Mouse (Mus musculus) embryo, embryonic 9.5 days (tissue): Measurements from ENCODE around the gene Paxx.
"Not testable (repeated sequence)": the region's sequence is repeated elsewhere in the genome, so short reads cannot be mapped to it uniquely, and the experiment has no call there.

ENCODE experiments used
- DNase-seq: peaks from one replicate; pipeline ENCODE4 v3.0.0-alpha.2; 2017; ENCODE audit errors: extremely low spot score

The Paxx gene

DNA sequence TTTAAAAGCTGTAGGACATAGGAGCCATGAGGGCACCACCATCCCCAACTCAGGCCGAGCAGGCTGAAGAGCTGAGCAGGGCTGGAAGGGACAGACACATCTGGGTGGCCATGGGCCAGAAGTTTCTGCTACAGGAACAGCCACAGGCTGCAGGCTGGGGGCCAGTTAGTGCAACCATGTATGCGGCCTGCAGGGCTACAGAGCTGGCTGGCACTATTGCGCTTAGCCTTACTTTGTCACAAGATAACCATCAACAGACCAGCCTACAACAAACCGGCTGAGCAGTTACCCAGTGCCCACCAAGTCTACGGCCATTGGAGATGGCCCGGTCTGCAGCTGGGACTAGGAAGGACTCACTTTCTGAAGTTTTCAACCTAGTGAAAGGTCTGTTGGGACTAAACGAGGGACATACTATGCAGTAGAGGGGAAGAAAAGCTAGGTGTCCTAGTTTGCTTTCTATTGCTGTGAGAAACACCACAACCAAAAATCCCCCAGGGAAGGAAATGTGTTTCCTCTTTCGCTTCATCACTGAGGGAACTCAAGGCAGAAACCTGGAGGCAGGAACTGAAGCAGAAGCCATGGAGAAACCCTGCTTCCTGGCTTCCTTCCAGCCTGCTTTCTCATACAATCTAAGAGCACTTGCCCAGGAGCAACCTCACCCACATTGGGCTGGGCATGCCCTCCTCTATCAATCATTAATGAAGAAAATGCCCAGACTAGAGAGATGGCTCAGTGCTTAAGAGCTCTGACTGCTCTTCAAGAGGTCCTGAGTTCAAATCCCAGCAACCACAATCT, 9.8 kb downstream of the Paxx start:
- DNase-seq = no peak

GRCm38 (mm10) chr2:25442682-25443081, 18.2 kb downstream of the Paxx start:
- no peak for DNase-seq

- no peak for DNase-seq
These were observed 19.8 kb downstream of the Paxx start for GRCm38 (mm10) chr2:25441067-25441466.

- no peak for DNase-seq
These were observed 24.5 kb downstream of the Paxx start for GRCm38 (mm10) chr2:25436286-25436820.

DNA sequence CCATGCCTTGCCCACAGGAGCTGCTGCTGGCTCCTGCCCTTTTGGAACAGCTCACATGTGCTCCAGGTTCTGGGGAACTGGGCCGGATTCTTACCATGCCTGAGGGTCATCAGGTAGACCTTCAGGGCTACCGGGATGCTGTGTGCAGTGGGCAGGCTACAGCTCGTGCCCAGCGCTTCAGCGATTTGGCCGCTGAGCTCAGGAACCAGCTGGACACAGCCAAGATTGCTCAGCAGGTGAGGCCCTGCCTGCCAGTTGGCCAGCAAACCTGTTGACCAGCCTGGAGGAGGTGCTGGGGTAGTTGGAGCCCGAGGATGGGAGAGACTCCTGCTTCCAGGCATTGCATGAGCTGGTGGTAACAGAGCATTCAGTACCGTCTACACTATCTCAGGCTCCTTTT, 26.6 kb downstream of the Paxx start:
- DNase-seq = no peak

- no peak for DNase-seq
These were observed 27.8 kb downstream of the Paxx start for GRCm38 (mm10) chr2:25433101-25433500.

DNA sequence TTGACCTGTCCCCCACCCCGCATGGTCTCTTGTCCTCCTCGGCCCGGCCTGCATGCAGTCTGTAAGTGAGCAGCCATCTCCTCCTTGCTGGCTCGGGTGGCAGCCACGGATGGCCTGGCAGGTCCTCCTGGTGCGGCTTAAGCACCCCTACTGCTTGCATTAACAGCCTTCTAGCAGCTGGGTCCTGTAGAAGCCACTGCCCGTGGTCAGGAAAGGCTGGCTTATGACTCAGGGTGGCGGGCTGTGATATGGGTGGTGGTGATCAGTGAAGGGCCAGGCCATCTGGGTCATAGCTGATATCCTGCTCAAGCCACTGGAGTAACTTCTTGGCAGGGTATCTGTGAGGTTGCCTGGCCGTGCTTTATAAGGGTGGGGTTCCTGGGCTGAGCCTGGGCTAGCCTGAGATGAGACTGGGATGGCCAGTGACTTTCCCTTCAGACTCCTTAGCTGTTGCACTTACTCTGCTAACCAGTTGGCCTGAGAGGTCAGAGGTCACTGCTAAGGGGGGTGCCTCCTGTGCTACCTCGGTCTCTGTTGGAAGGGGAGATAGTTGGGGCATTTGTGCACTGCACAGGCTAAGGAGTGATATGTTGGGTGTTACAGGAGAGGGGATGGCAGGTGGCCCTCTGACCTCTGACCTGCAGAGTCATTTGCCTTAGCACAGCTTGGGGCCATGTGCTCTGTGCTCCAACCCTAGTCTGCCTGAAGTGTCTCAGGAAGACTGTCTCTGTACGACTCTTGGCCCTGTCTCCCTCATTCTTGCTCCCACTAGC, 28.4 kb downstream of the Paxx start:
- no peak for DNase-seq

- peak; percentile 11 for DNase-seq
These were observed 29.5 kb downstream of the Paxx start for GRCm38 (mm10) chr2:25431308-25431855.

- DNase-seq = no peak
These were observed 30.3 kb downstream of the Paxx start for GRCm38 (mm10) chr2:25430395-25431233.

DNA sequence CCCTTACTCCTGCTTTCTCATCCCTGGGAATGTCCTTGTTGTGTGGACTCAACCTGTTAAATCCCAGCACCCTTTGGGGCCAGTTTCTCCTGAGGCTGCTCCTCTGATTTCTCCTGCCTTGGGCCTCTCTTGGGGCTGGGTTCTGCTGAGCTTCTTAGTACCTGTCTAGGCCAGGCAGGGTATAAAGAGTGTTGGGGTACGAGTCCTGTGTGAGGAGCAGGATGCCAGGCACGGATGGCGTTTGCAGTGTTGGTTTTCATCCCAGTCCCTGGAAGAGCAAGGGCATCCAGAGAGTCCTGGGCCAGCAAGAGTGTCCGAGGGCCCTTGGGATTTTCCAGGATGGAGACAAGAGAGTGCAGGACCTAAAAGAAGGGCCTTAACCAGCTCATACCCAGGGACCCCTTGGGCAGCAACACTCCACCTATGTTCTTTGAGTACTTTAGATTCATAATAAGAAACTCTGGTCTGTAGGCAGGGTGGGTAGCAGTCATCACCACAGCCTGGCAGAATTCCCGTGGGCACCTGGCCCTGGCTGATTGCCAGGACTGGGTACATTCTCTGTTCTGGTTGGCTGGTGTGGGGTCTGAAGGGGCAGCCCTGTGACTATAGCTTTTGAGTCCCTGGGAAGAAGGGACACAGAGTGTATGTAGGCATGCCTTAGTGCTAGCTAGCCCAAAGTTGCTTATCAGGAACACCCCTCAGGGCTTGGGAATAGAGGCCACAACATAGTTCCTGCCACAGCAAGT, 31.3 kb downstream of the Paxx start:
- DNase-seq = no peak

DNA sequence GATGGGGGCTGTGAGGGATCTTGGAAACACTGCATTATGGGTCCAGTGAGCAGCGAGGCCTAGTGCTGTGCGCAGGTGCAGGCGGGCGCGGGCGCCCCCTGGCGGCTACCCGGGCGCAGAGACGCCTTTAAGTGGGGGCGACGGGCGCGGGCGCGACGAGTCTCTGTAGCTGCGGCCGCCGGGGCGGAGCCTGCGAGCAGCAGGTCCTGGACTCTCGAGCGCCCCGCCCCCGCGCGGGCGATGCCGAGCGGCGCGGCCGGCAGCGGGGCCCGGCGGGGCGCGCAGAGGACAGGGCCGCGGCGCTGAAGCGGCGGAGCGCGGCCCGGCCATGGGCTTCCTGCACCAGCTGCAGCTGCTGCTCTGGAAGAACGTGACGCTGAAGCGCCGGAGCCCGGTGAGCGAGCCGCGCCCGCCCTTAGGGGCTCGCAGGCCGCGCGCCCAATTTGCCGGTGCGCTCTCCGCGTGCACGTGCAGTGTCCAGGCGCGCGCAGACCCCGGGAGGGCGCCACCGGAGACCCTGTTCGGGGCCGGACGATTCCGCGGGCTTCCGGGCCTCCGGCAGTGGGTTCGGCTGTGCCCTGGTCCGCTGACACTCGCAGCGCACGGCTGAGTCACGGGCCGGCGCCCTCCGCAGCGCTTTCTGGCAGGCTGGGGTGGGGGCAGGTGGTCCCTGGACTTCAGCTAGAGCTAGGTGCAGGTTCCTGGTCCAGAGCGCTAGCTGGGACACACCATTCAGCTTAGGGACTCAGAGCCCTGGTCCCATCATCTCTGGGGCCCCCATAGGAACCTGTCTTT, 32.3 kb downstream of the Paxx start, which contains the start of gene Abca2:
Gene Abca2 (plus strand): TSS at position 262 of the 795 bp plus-strand sequence.
- DNase-seq = peak; percentile 92

DNA sequence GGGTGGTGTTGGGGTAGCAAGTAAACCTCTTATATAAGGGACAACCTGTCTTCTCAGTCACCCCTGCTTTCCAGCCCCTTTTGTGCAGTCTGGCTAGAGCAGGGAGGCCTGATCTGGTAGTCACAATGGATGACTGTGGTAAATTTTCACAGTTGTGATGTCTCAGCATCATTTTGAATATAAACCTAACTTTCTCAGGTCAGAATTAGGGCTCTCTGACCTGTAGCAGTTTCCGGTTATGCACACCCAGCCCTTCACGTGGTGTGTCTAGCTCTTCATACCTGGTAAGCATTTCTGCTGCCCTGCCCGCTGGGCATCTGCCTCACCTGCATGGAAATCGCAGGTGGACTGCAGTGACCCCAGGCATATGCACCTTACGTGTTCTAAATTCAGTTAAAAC, 33.6 kb downstream of the Paxx start:
- no peak for DNase-seq

GRCm38 (mm10) chr2:25426721-25427191, 34.1 kb downstream of the Paxx start:
- DNase-seq = peak; percentile 68

- no peak for DNase-seq
These were observed 35.4 kb downstream of the Paxx start for GRCm38 (mm10) chr2:25425481-25425880.

DNA sequence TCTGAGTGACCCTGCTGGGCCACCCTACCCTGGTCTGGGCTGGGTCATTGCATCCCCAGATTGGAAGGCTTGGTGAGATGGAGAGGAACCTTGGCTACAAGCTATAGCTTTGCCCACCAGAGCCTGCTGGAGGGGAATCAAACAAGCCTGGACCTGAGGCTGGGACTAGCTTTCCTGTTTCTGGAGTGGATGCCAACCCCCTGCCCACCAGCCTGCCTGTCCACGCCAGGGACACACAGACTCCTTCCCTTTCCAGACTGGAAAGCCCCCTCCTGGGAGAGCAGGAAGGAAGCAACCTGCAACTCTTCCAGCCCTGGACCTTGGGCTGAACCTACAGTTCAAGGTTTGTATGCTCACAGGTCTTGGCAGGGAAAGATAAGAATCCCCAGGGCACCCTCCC, 37.3 kb downstream of the Paxx start:
- DNase-seq = no peak

DNA sequence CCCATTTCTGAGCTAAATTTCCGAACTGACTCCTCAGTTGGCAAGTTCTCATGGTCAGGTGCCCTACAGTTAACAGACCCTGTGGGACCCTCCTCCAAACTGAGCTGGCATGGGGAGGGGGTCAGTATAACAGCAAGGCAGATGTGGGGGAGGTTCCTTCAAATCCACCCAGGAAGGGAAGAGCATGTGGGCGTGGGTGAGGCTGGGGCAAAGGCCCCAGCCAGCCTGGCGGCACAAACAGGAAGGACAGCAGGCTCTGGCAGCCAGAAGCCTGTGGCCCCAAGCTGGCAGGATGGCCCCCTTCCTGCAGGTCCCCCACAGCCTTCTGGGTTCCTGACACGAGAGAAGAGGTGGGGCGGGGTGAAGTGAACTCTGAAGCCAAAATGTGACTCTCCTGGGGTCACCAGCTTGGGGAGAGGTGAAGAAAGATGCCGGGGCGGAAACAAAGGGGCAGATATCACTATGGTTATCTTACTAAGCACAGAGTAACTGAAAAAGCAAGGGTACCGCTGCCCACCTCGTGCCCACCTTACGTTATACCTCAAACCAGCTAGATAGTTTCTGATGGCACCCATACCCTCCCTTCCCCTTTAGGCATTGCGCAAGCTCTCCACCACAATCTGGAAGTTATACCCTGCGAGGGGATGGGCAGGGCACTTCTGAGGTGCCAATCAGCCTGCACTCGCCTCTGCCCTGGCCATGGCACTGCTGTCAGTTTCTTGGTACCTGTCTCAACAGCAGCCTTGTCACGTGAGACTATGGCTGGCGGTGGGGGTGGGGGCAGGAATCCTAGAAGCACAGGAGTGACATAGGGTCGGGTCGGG, 38.1 kb downstream of the Paxx start, which contains the start of gene Fut7:
Gene Fut7 (plus strand): TSS at position 681 of the 824 bp plus-strand sequence.
- DNase-seq = no peak

DNA sequence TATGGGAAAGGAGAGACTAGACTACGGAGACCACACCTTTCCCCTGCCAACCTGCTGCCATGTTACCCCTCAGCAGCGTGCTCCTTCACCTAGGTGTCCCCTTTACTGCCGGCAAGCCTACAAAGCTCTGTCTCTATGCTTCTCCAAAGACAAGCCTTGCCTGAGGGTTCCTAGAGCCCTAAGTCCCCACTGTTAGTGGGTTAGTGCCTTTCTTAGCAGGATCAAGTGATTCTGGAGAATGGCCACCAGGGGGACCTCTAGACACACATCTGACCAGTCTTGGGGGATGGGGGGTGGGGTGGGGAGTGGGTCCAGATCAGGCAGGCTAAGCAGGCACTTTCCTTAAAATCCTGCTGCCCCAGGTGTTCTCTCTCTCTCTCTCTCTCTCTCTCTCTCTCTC, 39.0 kb downstream of the Paxx start:
- peak; percentile 51 for DNase-seq

- DNase-seq = no peak
These were observed 43.5 kb downstream of the Paxx start for GRCm38 (mm10) chr2:25417426-25417825.

GRCm38 (mm10) chr2:25413436-25413835, 47.5 kb downstream of the Paxx start:
- not testable (repeated sequence) for DNase-seq
